Mouse (Mus musculus): ENCODE measurements around the gene Sgms1. TPM values are rescaled to one million over a fixed set of nuclear protein-coding genes. Genes with fewer than 3 reads are reported as not detected.

Gene Sgms1
- polyA plus RNA-seq, 1 experiment from 2014 or later, result 15.7 TPM

DNA sequence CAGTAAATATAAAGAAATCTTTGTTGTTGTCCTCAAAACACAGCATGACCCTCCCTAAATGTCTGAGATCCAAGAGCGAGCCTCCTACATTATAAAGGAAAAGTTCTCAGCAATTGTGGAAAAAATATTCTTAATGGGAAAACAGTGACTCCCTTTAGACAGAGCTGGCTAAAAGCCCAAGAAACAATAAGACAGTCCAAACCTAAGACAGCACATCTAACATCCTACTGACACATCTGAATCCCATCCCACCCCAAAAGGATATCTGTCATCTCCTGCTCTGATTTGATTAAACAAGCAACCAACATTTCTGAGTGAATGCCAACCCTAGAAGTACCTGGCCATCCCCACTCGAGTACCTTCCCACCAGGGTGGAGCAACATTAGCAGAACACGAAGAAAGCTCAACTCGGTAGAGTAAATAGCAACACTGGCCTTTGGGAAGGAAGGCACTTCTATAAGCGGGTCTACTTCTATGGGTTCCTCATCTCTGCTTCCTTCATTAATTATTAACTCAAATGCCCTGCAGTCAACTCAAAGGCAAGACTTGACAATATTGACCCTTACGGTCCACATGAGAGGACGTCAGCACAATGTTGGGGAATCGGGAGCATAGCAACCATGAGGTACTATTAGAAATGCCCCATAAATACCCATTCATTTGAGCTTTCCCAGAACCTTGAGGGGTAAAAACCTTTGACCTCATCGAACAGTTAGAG, 42.7 kb downstream of the Sgms1 start:
- 0 out of 2 replicates have a peak overlapping the region, but pooled peaks have one; percentile 32 for H3K27ac ChIP-seq (replicated peaks)
- ATAC-seq (replicated peaks), result no peak

DNA sequence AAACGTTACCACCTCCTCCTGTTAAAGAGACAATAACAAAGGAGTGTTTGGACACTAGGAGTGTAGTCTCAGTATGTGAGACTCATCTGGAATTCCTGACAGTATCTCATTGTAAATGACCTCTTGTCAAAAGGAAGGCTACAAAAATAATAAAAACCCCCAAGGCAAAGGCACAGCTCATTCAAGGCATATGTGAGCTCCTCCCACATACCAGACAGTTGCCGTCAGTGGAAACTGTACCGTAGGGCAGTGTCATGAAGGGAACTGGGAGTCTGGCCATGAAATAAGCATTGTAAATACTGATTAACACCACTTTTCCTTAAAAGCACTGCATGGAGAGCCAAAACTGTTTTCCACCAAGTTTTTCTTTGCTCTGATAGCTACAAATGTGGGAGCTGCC, 43.3 kb downstream of the Sgms1 start:
- Histone ChIP-seq H3K4me2 (replicated peaks) (no peak overlapping the region), H3K36me3 (no peaks in the 10 kb centered on the region), H3K9me3 (no peaks in the 10 kb centered on the region), H3K4me1 (peaks cover 27% of the 10 kb centered on the region), H3K4me3 (no peak overlapping the region), H3K27ac (replicated peaks) (peak overlapping the region; percentile 32), H3K27me3 (no peaks in the 10 kb centered on the region), H3K9ac (replicated peaks) (no peak overlapping the region)
- ATAC-seq (replicated peaks), result peak; percentile 60
- WGBS, result 8% methylated on average over 3 of the region's 3 CpGs

More for the DNA sequence above, 42.7 kb downstream of the Sgms1 start:
- Histone ChIP-seq H3K4me2 (replicated peaks) (no peak overlapping the region), H3K4me1 (peaks cover 25% of the 10 kb centered on the region), H3K36me3 (no peaks in the 10 kb centered on the region), H3K4me3 (no peak overlapping the region), H3K9me3 (no peaks in the 10 kb centered on the region), H3K27me3 (no peaks in the 10 kb centered on the region), H3K9ac (replicated peaks) (no peak overlapping the region)
- WGBS, result 85% methylated on average over 9 of the region's 9 CpGs

DNA sequence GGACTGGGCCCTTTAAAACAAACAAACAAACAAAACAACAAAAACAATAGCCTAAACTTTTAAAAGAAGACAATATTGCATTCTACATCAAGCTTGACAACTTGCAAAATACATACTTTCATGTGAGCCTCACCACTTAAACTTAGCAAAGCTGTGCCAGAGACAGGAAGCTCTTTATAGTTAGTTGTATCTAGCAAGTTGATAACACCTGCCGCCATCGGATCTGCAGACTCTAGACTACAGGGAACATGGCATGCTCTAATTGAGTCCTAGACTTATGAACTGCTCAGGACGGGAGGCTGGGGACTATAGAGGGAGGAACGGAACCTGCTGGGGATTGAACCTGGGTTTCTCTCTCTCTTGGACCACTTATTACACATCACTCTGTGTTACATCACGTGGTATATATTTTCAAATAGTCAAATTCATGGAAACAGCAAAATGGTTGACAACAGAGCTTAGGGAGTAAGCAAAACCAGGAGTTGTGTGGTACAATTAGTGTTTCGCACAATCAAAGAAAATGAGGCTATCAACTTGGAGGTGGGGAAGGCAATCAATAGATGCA, 44.3 kb downstream of the Sgms1 start:
- H3K27ac ChIP-seq (replicated peaks), result no peak overlapping the region
- H3K4me3 ChIP-seq, result no peak overlapping the region
- no peaks in the 10 kb centered on the region for H3K27me3 ChIP-seq
- H3K36me3 ChIP-seq, result no peaks in the 10 kb centered on the region
- ATAC-seq (replicated peaks), result no peak
- no peak overlapping the region for H3K9ac ChIP-seq (replicated peaks)
- WGBS, result 73% methylated on average over 6 of the region's 6 CpGs
- H3K4me2 ChIP-seq (replicated peaks), result no peak overlapping the region
- H3K9me3 ChIP-seq, result no peaks in the 10 kb centered on the region
- H3K4me1 ChIP-seq, result peaks cover 30% of the 10 kb centered on the region

DNA sequence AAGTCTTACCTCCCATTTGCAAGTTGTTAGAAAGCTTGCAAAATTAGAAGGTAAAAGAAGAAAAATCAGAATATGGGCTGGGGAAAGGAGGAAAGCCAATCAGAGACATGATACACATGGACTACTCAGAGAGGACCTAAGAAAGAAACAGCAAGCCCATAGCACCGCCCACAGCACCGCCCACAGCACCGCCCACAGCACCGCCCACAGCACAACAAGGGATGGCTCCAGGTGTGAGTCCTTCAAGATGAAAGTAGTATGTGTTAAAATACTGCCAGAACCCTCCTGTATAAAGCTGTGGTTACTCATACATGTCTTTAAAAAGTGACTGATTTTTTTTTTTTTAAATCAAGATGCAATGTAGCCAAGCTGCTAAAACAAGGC, 44.8 kb downstream of the Sgms1 start:
- no peaks in the 10 kb centered on the region for H3K27me3 ChIP-seq
- H3K36me3 ChIP-seq, result no peaks in the 10 kb centered on the region
- H3K4me3 ChIP-seq, result peak overlapping the region; percentile 27; the same call in 1 of the 2 replicates
- peak overlapping the region; percentile 43 for H3K4me2 ChIP-seq (replicated peaks)
- peaks cover 30% of the 10 kb centered on the region for H3K4me1 ChIP-seq
- H3K9ac ChIP-seq (replicated peaks), result peak overlapping the region; percentile 2; the same call in 1 of the 2 replicates
- ATAC-seq (replicated peaks), result peak; percentile 69
- peak overlapping the region; percentile 38; the same call in 1 of the 2 replicates for H3K27ac ChIP-seq (replicated peaks)
- H3K9me3 ChIP-seq, result no peaks in the 10 kb centered on the region
- WGBS, result 20% methylated on average over 4 of the region's 4 CpGs

DNA sequence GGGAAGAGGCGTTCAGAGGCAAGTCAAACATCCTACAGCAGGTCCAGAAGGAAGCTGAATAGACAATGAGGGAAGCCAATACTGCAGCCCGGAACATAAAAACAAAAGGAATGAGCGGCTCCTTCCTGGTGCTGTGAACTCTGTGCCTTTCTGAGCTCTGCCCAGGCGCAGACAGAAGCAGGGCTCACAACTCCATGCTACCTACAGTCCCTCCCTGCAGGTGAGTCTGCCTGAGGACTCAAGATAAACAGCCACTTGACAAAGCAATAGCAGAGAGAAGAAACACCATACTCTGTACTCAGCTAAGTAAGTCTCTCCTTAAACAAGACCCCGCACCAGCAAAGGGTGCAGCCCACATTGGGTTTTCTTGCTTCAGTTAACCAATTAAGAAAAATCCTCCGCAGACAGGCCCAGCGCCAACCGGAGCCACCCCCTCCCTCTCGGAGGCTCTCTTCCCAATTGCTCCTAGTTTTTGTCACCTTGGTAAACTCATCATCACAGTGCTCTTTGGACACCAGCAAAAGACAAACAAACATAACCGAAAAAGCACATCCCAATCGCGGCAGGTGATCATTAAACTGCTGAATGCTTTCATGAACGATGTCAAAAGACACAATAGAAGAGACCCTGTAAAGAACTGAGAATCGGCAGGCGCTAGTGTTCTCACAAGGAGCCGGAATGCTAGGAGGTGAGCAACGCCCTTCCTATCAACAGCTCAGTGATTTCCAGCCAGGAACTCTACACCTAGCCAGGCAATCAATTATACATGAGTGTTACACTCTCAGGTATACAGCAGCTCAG, 45.4 kb downstream of the Sgms1 start:
- H3K9ac ChIP-seq (replicated peaks), result peak overlapping the region; percentile 2; the same call in 1 of the 2 replicates
- peak; percentile 42 for ATAC-seq (replicated peaks)
- WGBS, result 2% methylated on average over 17 of the region's 17 CpGs

DNA sequence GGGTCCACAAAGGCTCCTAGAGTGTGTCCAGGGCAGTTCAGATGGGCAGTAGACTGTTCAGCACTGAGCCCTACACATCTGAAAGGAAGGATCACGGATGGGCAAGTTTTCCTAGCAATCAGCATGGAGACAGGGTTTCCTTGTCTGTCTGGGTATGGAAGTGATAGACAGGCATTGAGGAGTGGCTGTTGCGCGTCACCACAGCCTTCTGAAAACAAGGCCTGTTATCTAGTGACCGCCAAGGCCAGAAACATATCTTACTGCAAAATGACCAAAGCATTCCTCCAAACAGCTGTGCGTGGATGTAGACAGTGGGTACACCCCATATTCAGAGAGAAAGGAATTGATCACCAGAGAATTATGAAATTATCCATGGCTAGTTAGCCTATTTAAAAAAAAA, 47.1 kb downstream of the Sgms1 start:
- Histone ChIP-seq H3K36me3 (no peaks in the 10 kb centered on the region), H3K27me3 (no peaks in the 10 kb centered on the region), H3K4me1 (peaks cover 30% of the 10 kb centered on the region), H3K9me3 (no peaks in the 10 kb centered on the region), H3K27ac (replicated peaks) (no peak overlapping the region), H3K9ac (replicated peaks) (no peak overlapping the region), H3K4me3 (no peak overlapping the region), H3K4me2 (replicated peaks) (no peak overlapping the region)
- 75% methylated on average over 5 of the region's 5 CpGs for WGBS
- no peak for ATAC-seq (replicated peaks)

More for the DNA sequence above, 45.4 kb downstream of the Sgms1 start:
- peak overlapping the region; percentile 27 for H3K4me3 ChIP-seq
- H3K4me1 ChIP-seq, result peaks cover 30% of the 10 kb centered on the region
- H3K4me2 ChIP-seq (replicated peaks), result peak overlapping the region; percentile 43
- peak overlapping the region; percentile 38; the same call in 1 of the 2 replicates for H3K27ac ChIP-seq (replicated peaks)
- no peaks in the 10 kb centered on the region for H3K27me3 ChIP-seq
- no peaks in the 10 kb centered on the region for H3K9me3 ChIP-seq
- no peaks in the 10 kb centered on the region for H3K36me3 ChIP-seq

DNA sequence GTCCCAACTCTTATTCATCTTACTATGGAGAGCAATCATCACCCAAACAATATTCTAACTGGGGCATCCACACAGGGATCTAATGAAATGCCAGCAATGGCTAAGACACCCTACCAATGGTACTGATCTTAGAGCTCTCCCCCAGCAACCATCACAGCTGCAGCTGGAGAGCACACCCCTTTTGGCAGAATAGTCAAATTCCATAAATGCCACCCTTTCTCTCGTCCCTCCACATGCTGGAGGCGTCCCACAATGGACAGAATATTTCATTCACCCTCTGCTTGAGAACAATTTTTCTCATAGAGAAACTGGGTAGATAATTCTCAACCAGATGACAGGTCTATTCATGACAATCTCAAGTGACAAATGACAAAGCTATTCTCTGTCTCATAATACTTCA, 48.4 kb downstream of the Sgms1 start:
- 44% methylated on average over 2 of the region's 2 CpGs for WGBS
- H3K9ac ChIP-seq (replicated peaks), result no peak overlapping the region
- H3K4me3 ChIP-seq, result no peak overlapping the region
- no peaks in the 10 kb centered on the region for H3K9me3 ChIP-seq
- H3K27ac ChIP-seq (replicated peaks), result no peak overlapping the region
- no peaks in the 10 kb centered on the region for H3K27me3 ChIP-seq
- H3K36me3 ChIP-seq, result no peaks in the 10 kb centered on the region
- H3K4me1 ChIP-seq, result peaks cover 25% of the 10 kb centered on the region
- no peak overlapping the region for H3K4me2 ChIP-seq (replicated peaks)
- ATAC-seq (replicated peaks), result no peak

DNA sequence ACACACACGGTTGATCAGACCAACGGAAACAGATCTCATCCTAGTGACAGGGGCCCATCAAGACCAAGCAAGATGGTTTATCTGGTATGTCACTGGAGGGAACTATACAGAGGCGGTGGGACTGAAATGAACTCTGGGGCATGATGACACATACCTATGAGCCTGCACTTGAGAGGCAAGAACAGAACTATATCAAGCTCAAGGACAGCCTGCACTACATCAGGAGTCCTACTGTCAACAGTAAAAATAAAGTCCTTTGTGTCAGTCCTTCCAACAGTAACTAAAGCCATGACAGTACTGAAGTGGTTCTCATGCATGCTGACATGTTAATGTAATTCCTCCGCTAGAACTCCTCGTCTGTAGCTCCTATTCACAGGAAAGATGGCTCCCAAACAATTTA, 49.3 kb downstream of the Sgms1 start:
- Histone ChIP-seq H3K4me1 (peaks cover 21% of the 10 kb centered on the region), H3K9me3 (no peaks in the 10 kb centered on the region), H3K4me3 (no peak overlapping the region), H3K36me3 (no peaks in the 10 kb centered on the region), H3K9ac (replicated peaks) (no peak overlapping the region), H3K4me2 (replicated peaks) (no peak overlapping the region), H3K27ac (replicated peaks) (no peak overlapping the region), H3K27me3 (no peaks in the 10 kb centered on the region)
- WGBS, result 91% methylated on average over 5 of the region's 5 CpGs
- ATAC-seq (replicated peaks), result no peak

DNA sequence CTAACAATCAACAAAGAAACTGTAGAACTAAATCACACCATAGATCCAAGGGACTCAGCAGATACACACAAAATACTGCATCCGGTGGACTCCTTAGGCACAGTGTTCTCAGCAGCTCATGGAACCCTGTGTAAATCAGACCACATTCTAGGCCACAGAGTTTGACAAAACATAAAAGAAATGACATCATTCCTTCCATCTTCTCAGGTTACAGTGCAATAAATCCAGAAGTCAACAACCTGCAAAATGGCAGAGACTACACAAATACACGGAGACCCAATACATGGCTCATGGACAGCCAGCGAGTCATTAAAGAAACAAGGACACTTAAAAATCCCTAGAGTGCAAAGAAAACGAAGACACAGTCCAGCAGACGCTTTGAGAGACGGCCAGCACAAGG, 51.8 kb downstream of the Sgms1 start:
- no peaks in the 10 kb centered on the region for H3K27me3 ChIP-seq
- no peak overlapping the region for H3K9ac ChIP-seq (replicated peaks)
- WGBS, result 37% methylated on average over 6 of the region's 6 CpGs

DNA sequence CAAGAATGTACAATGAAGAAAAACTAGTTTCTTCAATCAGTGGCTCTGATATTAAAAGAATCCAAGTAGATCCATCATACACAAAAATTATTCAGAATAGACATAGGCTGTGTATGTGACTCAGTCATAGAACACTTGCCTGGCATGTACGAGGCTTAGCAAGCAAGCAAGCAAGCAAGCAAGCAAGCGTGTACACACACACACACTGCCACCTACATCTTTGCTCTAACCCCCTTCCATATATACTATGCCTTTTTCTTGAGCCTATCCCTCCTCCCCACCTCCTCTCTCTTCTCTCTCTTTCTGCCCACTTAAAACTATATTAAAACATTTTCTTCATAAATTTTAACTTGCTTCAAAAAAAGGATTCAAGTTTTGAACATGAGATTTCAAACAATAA, 54.8 kb downstream of the Sgms1 start:
- H3K4me3 ChIP-seq, result no peak overlapping the region
- peaks cover 11% of the 10 kb centered on the region for H3K4me1 ChIP-seq
- H3K4me2 ChIP-seq (replicated peaks), result no peak overlapping the region
- no peak overlapping the region for H3K27ac ChIP-seq (replicated peaks)
- H3K9ac ChIP-seq (replicated peaks), result no peak overlapping the region
- no peak for ATAC-seq (replicated peaks)
- H3K9me3 ChIP-seq, result no peaks in the 10 kb centered on the region
- WGBS, result 91% methylated on average over 2 of the region's 2 CpGs
- no peaks in the 10 kb centered on the region for H3K36me3 ChIP-seq
- H3K27me3 ChIP-seq, result no peaks in the 10 kb centered on the region

More for the DNA sequence above, 51.8 kb downstream of the Sgms1 start:
- Histone ChIP-seq H3K27ac (replicated peaks) (no peak overlapping the region), H3K36me3 (no peaks in the 10 kb centered on the region), H3K4me1 (peaks cover 19% of the 10 kb centered on the region), H3K4me2 (replicated peaks) (no peak overlapping the region), H3K4me3 (no peak overlapping the region), H3K9me3 (no peaks in the 10 kb centered on the region)
- no peak for ATAC-seq (replicated peaks)

DNA sequence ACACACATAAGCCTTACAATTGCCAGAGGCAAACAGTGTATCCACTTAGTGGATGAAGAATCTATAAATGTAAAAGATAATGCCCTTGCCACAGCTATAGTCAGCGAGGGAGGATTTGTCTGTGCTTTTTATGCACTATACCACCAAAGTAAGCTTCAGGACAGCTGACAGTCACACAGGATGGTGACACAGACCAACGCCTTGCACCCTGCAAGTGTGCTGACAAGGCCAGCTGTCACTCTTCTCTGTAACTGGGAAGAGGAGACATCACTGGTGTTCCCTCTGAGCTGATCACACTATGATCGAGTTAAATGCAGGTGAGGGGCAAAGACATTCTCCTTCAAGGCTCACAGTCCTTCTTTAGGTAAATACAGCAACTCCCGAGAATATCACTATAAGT, 56.0 kb downstream of the Sgms1 start:
- Histone ChIP-seq H3K27ac (replicated peaks) (no peak overlapping the region), H3K27me3 (no peaks in the 10 kb centered on the region), H3K4me1 (peaks cover 11% of the 10 kb centered on the region), H3K4me3 (no peak overlapping the region), H3K36me3 (no peaks in the 10 kb centered on the region), H3K4me2 (replicated peaks) (no peak overlapping the region), H3K9ac (replicated peaks) (no peak overlapping the region), H3K9me3 (no peaks in the 10 kb centered on the region)
- WGBS, result 78% methylated on average over 4 of the region's 4 CpGs
- no peak for ATAC-seq (replicated peaks)

DNA sequence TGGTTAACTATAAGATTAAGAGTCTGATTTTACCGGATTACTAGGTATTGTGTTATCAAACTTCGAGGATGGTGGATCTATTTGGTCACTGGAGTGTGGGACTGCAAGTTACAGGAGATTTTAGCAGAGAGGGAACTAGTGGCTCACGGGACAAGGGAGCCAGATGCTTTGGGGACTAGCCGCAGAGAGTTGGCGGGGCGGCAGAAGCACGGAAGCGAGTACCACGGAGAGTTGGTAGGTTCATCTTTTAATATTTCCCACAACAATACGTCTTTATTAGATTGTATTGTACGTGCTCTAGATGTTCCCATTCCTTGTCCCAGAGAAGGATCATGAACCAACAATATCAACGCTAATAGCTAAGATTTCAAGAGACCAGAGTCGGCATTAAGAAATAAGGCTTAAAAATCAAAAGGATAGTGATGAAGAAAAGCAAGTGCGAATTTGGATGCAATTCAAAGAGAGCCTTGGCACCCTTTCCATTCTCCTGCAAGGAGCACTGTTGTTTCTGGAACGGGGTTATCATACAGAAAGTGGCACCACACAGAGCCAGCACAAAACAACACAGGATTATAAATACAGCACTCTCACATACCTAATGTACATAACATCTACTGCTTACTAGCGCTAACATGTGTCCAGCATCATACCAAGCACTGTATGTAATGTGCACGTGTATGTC, 56.6 kb downstream of the Sgms1 start:
- Histone ChIP-seq H3K27me3 (no peaks in the 10 kb centered on the region), H3K27ac (replicated peaks) (no peak overlapping the region), H3K4me1 (peaks cover 11% of the 10 kb centered on the region), H3K9ac (replicated peaks) (no peak overlapping the region), H3K4me2 (replicated peaks) (no peak overlapping the region), H3K36me3 (no peaks in the 10 kb centered on the region), H3K4me3 (no peak overlapping the region), H3K9me3 (no peaks in the 10 kb centered on the region)
- 71% methylated on average over 17 of the region's 17 CpGs for WGBS
- ATAC-seq (replicated peaks), result no peak

All from forebrain, embryonic 15.5 days (tissue).